Mouse (Mus musculus) stomach, postnatal 0 days (tissue): ENCODE data around the gene Prkce. TPM values are rescaled to one million over a fixed set of nuclear protein-coding genes. Genes with fewer than 3 reads are reported as not detected.

ENCODE experiments used
- ATAC-seq: fragments of 200-750 bp; cut with Nextera tagmentation; 2 replicates; pipeline ENCODE4 v1.8.0; 2017; ENCODE audit not compliant: low FRiP score, low TSS enrichment
- DNase-seq: peaks from one replicate; pipeline ENCODE4 v3.0.0-alpha.2; 2016; ENCODE audit warnings: low spot score
- H3K27ac ChIP-seq: fragments of 300-500 bp; sonication (generic); replicated peaks from 2 replicates; pipeline ENCODE4 v1.5.1; 2014; ENCODE audit warnings: mild to moderate bottlenecking, control low read depth
- H3K27me3 ChIP-seq: fragments of 300-500 bp; sonication (generic); 2 replicates; pipeline ENCODE4 v1.6.1; 2014; ENCODE audit warnings: low read length; ENCODE audit not compliant: control insufficient read depth, insufficient read depth
- H3K36me3 ChIP-seq: fragments of 300-500 bp; sonication (generic); 2 replicates; pipeline ENCODE4 v1.6.1; 2014; ENCODE audit warnings: low read length, mixed read lengths; ENCODE audit not compliant: control insufficient read depth, insufficient read depth
- H3K4me1 ChIP-seq: fragments of 300-500 bp; sonication (generic); replicated peaks from 2 replicates; pipeline ENCODE4 v1.6.1; 2014; ENCODE audit warnings: antibody characterized with exemption; ENCODE audit not compliant: control insufficient read depth, insufficient read depth
- H3K4me2 ChIP-seq: fragments of 300-500 bp; sonication (generic); replicated peaks from 2 replicates; pipeline ENCODE4 v1.6.1; 2014; ENCODE audit warnings: low read depth, mild to moderate bottlenecking, control low read depth, moderate library complexity
- H3K4me3 ChIP-seq: fragments of 300-500 bp; sonication (generic); 2 replicates; pipeline ENCODE4 v1.5.1; 2014; ENCODE audit warnings: low read depth, low read length, control low read depth
- H3K9ac ChIP-seq: fragments of 300-500 bp; sonication (generic); 2 replicates; pipeline ENCODE4 v1.6.1; 2014; ENCODE audit warnings: mild to moderate bottlenecking, low read length, control low read depth, mixed read lengths
- H3K9me3 ChIP-seq: fragments of 300-500 bp; sonication (generic); 2 replicates; pipeline ENCODE4 v1.6.1; 2016; ENCODE audit warnings: low read length; ENCODE audit not compliant: control insufficient read depth
- CTCF ChIP-seq: IDR thresholded peaks from 2 replicates; pipeline ENCODE4 v1.5.1; 2016; ENCODE audit warnings: antibody characterized with exemption, low read depth, mild to moderate bottlenecking, moderate library complexity
- EP300 ChIP-seq: optimal IDR thresholded peaks from 2 replicates; pipeline ENCODE3; 2016; ENCODE audit warnings: antibody characterized with exemption
- WGBS: fragments of 180-500 bp; shearing (Covaris S2); extraction: QIAGEN DNeasy Blood & Tissue Kit; methylation state at CpG from one replicate; pipeline ENCODE4 v1.1.7; 2014; 5-methylcytosine and 5-hydroxymethylcytosine counted together
- polyA plus RNA-seq: library from polyadenylated mRNA; unstranded; fragments of >200 nt; fragmentation: Nextera tagmentation; extraction: Ambion mirVana; gene quantifications from 2 replicates; pipeline ENCODE4 v1.2.1, GENCODE M21; 2015

Gene Prkce
- polyA plus RNA-seq, 1 experiment from 2014 or later, result 3.4 TPM

DNA sequence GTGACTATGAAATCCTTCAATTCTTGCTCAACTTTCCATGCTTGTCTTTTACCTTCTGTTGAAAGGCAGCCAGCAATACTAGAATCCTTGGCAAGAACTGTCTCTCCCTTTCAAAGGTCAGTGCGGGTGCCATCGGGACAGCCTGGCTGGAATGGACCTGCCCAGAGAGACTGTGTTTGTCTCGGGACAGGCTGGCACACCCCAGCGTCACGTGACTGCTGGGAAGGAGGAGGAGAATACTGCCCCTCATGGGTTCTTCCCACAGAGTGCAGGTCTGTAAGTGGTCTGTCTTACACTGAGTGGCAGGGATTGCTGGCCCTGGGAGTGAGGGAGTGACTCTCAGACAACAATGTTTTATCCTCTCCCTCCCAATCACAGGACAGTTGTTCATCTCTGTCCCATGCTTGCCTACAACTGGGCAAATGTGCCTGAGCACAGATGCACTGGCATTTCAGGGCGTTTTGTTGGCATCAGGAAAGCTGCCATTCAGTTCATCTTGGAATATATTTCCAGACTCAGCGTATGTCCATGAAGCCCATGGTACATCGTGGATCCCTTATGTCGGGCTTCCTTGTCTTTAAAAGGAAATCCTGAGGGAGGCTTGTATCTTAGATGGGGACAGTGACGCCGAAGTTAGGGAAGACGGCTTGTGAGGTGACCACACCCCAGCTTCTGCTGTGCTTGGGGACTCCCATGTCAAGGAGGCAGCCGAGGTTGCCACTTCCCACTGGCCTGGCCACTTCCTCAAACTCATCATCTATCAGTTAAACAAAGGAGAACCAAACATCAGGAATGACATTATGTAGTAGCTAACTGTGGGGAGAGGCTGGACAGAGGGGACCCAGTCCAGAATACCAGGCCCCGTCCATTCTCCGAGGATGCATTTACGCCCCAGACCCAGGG is 69.5 kb downstream of the Prkce start:
- DNase-seq, result no peak
- 80% methylated on average over 16 of the region's 16 CpGs for WGBS
- H3K4me1 ChIP-seq, result no peaks in the 10 kb centered on the region
- H3K36me3 ChIP-seq, result no peaks in the 10 kb centered on the region
- H3K9me3 ChIP-seq, result no peaks in the 10 kb centered on the region
- H3K27ac ChIP-seq, result no peak overlapping the region
- H3K9ac ChIP-seq, result no peak overlapping the region
- no peak overlapping the region for H3K4me2 ChIP-seq
- TF ChIP-seq EP300 (no peak), CTCF (no peak)
- ATAC-seq, result no peak
- no peaks in the 10 kb centered on the region for H3K27me3 ChIP-seq
- H3K4me3 ChIP-seq, result no peak overlapping the region

DNA sequence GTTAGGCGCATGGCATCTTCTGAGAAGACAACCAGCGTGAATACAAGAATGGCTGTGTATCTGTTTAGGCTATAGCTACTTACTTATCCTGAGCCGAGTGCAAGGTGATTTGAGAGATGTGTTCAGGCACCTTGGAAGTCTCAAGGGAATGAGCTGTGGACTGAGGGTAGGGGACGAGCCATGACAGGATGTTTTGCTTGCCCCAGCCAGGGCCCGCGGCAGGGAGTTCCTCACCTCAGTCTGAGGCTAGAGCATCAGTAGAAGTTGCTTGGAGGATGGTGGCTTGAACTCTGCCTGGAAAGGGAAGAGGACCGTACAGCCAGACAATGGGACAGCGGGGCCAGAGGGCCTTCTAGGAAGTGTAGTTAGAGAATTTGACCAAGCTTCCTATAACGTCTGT is 74.7 kb downstream of the Prkce start:
- H3K4me2 ChIP-seq, result no peak overlapping the region
- no peak overlapping the region for H3K9ac ChIP-seq
- no peak overlapping the region for H3K27ac ChIP-seq
- H3K4me3 ChIP-seq, result no peak overlapping the region
- H3K27me3 ChIP-seq, result no peaks in the 10 kb centered on the region
- 82% methylated on average over 9 of the region's 9 CpGs for WGBS
- DNase-seq (no peak), ATAC-seq (no peak)
- no peak for TF ChIP-seq EP300
- no peak for TF ChIP-seq CTCF
- no peaks in the 10 kb centered on the region for H3K36me3 ChIP-seq
- no peaks in the 10 kb centered on the region for H3K4me1 ChIP-seq
- no peaks in the 10 kb centered on the region for H3K9me3 ChIP-seq

DNA sequence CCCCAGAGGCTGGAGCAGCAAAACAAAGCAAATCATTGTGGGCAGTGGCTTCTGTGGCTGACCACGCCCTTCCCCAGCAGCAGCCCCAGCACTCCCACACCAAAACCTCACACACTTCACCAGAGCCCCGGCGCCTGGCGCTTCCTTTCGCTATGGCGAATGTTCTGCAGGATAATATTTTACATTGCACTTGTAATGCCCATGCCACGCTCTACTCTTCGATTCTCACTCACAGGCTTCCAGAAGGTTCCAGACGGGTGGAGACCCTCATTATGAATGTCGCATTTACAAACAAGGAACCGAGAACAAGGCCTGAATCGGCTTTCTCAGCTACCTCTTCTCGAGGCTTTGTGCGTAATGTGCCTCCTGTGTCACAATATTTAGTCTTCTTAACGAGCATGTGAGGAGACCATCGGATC is 75.5 kb downstream of the Prkce start:
- H3K4me1 ChIP-seq, result no peaks in the 10 kb centered on the region
- 72% methylated on average over 16 of the region's 16 CpGs for WGBS
- TF ChIP-seq EP300 (no peak), CTCF (no peak)

DNA sequence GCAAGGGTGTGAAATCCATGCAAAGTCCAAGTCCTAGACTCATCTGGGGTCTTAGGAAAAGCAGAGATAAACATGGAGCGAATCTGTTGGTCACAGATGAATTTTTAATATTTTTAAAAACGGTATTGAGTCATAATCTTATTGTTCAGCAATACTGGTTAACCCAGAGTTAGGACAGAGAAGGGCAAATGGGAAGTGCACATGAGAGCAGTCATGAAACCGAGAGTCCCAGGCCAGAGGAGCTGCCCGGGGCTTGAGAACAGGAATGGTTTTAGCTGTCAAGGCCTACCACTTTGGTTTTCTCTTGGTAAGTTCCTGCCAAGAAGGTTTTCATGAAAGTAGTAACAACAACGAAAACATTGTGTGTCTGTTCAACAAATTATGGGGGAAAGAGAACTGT is 76.8 kb downstream of the Prkce start:
- H3K27ac ChIP-seq, result no peak overlapping the region
- WGBS, result 91% methylated on average over 5 of the region's 5 CpGs
- DNase-seq (no peak), ATAC-seq (no peak)
- H3K27me3 ChIP-seq, result no peaks in the 10 kb centered on the region
- TF ChIP-seq EP300 (no peak), CTCF (no peak)
- H3K9me3 ChIP-seq, result no peaks in the 10 kb centered on the region
- H3K4me3 ChIP-seq, result no peak overlapping the region
- H3K36me3 ChIP-seq, result no peaks in the 10 kb centered on the region
- H3K9ac ChIP-seq, result no peak overlapping the region
- no peak overlapping the region for H3K4me2 ChIP-seq
- no peaks in the 10 kb centered on the region for H3K4me1 ChIP-seq

More for the DNA sequence above, 75.5 kb downstream of the Prkce start:
- no peaks in the 10 kb centered on the region for H3K9me3 ChIP-seq
- H3K27me3 ChIP-seq, result no peaks in the 10 kb centered on the region
- no peak for ATAC-seq
- H3K36me3 ChIP-seq, result no peaks in the 10 kb centered on the region
- no peak overlapping the region for H3K9ac ChIP-seq
- H3K4me3 ChIP-seq, result no peak overlapping the region
- H3K27ac ChIP-seq, result no peak overlapping the region
- H3K4me2 ChIP-seq, result no peak overlapping the region
- no peak for DNase-seq

DNA sequence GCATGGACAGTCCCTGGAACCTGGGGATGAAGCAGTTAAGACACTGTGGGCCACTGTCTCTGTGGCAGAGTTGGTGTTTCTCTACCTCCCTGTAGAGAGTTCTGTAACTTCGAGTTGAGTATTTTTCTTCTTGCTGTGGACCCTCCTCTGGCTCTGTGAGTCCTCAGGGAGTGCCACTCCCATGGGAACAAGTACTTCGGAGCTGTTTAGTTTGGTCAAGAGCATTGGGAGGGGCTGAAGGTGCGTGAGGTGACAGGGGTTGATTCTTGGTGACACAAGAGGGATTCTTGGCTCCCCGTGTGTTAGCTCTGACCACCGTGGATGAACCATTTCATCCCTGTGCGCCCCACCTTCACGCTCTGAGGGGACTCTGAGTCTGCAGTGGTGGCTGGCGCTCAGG is 81.2 kb downstream of the Prkce start:
- H3K9me3 ChIP-seq, result no peaks in the 10 kb centered on the region
- ATAC-seq (no peak), DNase-seq (no peak)
- no peak overlapping the region for H3K4me3 ChIP-seq
- WGBS, result 77% methylated on average over 8 of the region's 8 CpGs
- H3K36me3 ChIP-seq, result no peaks in the 10 kb centered on the region
- H3K4me1 ChIP-seq, result no peaks in the 10 kb centered on the region
- no peak overlapping the region for H3K27ac ChIP-seq
- H3K27me3 ChIP-seq, result no peaks in the 10 kb centered on the region
- TF ChIP-seq EP300 (no peak), CTCF (no peak)
- H3K4me2 ChIP-seq, result no peak overlapping the region
- H3K9ac ChIP-seq, result no peak overlapping the region
